Mouse (Mus musculus) E14TG2a.4 (cell line): ENCODE results near the gene Tmod2.
"Not testable (repeated sequence)": the region's sequence is repeated elsewhere in the genome, so short reads cannot be mapped to it uniquely, and the experiment has no call there.

Experiments
- H3K27me3 ChIP-seq: 2 replicates; pipeline ENCODE4 v1.6.1; 2014; ENCODE audit warnings: low read length, control low read depth; ENCODE audit not compliant: insufficient read depth
- H3K36me3 ChIP-seq: 2 replicates; pipeline ENCODE4 v1.6.1; 2014; ENCODE audit warnings: low read length, control low read depth; ENCODE audit not compliant: insufficient read depth
- H3K4me1 ChIP-seq: replicated peaks from 2 replicates; pipeline ENCODE4 v1.6.1; 2014; ENCODE audit warnings: low read depth, low read length, control low read depth
- H3K4me3 ChIP-seq: replicated peaks from 2 replicates; pipeline ENCODE4 v1.5.1; 2014; ENCODE audit warnings: mild to moderate bottlenecking, low read length
- H3K9me3 ChIP-seq: 2 replicates; pipeline ENCODE4 v1.6.1; 2014; ENCODE audit warnings: low read length, control low read depth
- CTCF ChIP-seq: conservative IDR thresholded peaks from 2 replicates; pipeline ENCODE4 v1.5.1; 2014; ENCODE audit warnings: low read length
- NANOG ChIP-seq: IDR thresholded peaks from 2 replicates; pipeline ENCODE4 v1.6.1; 2014; ENCODE audit warnings: borderline replicate concordance, low read length, mixed read lengths
- POU5F1 ChIP-seq: IDR thresholded peaks from 2 replicates; pipeline ENCODE4 v1.6.1; 2014; ENCODE audit warnings: low read length, borderline replicate concordance

Gene Tmod2

GRCm38 (mm10) chr9:75551342-75551741 lies 59.8 kb downstream of the Tmod2 start:
- Histone ChIP-seq H3K4me3 (no peak overlapping the region), H3K27me3 (no peaks in the 10 kb centered on the region), H3K9me3 (no peaks in the 10 kb centered on the region), H3K4me1 (peaks cover 48% of the 10 kb centered on the region), H3K36me3 (no peaks in the 10 kb centered on the region)
- TF ChIP-seq NANOG (no peak), CTCF (no peak), POU5F1 (no peak)

GRCm38 (mm10) chr9:75549010-75549409 lies 62.1 kb downstream of the Tmod2 start:
- Histone ChIP-seq H3K4me3 (no peak overlapping the region), H3K27me3 (no peaks in the 10 kb centered on the region), H3K9me3 (no peaks in the 10 kb centered on the region), H3K4me1 (peaks cover 39% of the 10 kb centered on the region), H3K36me3 (no peaks in the 10 kb centered on the region)
- TF ChIP-seq CTCF (no peak), NANOG (no peak), POU5F1 (no peak)

GRCm38 (mm10) chr9:75546885-75547553 lies 64.1 kb downstream of the Tmod2 start:
- H3K27me3 ChIP-seq, result no peaks in the 10 kb centered on the region
- no peaks in the 10 kb centered on the region for H3K36me3 ChIP-seq
- H3K9me3 ChIP-seq, result no peaks in the 10 kb centered on the region
- TF ChIP-seq NANOG, result no peak
- TF ChIP-seq CTCF, result no peak
- TF ChIP-seq POU5F1, result no peak
- peaks cover 25% of the 10 kb centered on the region for H3K4me1 ChIP-seq
- H3K4me3 ChIP-seq, result no peak overlapping the region

- H3K4me3 ChIP-seq, result no peak overlapping the region
- TF ChIP-seq NANOG (no peak), POU5F1 (no peak), CTCF (no peak)
- H3K27me3 ChIP-seq, result no peaks in the 10 kb centered on the region
- no peaks in the 10 kb centered on the region for H3K36me3 ChIP-seq
- H3K9me3 ChIP-seq, result no peaks in the 10 kb centered on the region
- H3K4me1 ChIP-seq, result peaks cover 26% of the 10 kb centered on the region
Measured at GRCm38 (mm10) chr9:75545514-75545913, 65.6 kb downstream of the Tmod2 start.

- no peaks in the 10 kb centered on the region for H3K27me3 ChIP-seq
- H3K36me3 ChIP-seq, result no peaks in the 10 kb centered on the region
- TF ChIP-seq POU5F1, result no peak
- TF ChIP-seq CTCF, result no peak
- no peak for TF ChIP-seq NANOG
Measured at GRCm38 (mm10) chr9:75541497-75541896, 69.6 kb downstream of the Tmod2 start.

GRCm38 (mm10) chr9:75536422-75536821 lies 74.7 kb downstream of the Tmod2 start:
- no peak overlapping the region for H3K4me3 ChIP-seq
- peaks cover 7% of the 10 kb centered on the region for H3K36me3 ChIP-seq
- no peak for TF ChIP-seq POU5F1
- TF ChIP-seq CTCF, result no peak
- no peak for TF ChIP-seq NANOG
- peaks cover 5% of the 10 kb centered on the region for H3K4me1 ChIP-seq
- peaks cover 8% of the 10 kb centered on the region; the same call in 1 of the 2 replicates for H3K9me3 ChIP-seq
- H3K27me3 ChIP-seq, result no peaks in the 10 kb centered on the region

More at GRCm38 (mm10) chr9:75541497-75541896, 69.6 kb downstream of the Tmod2 start:
- Histone ChIP-seq H3K4me1 (peaks cover 14% of the 10 kb centered on the region), H3K4me3 (no peak overlapping the region), H3K9me3 (no peaks in the 10 kb centered on the region)

GRCm38 (mm10) chr9:75534431-75534962 lies 76.6 kb downstream of the Tmod2 start:
- peaks cover 13% of the 10 kb centered on the region for H3K36me3 ChIP-seq
- TF ChIP-seq NANOG, result no peak
- no peak for TF ChIP-seq POU5F1
- no peak for TF ChIP-seq CTCF
- H3K9me3 ChIP-seq, result peaks cover 8% of the 10 kb centered on the region; the same call in 1 of the 2 replicates
- no peaks in the 10 kb centered on the region for H3K27me3 ChIP-seq
- H3K4me3 ChIP-seq, result no peak overlapping the region
- H3K4me1 ChIP-seq, result no peaks in the 10 kb centered on the region

GRCm38 (mm10) chr9:75532989-75533388 lies 78.1 kb downstream of the Tmod2 start:
- H3K4me3 ChIP-seq, result not testable (repeated sequence)

GRCm38 (mm10) chr9:75532461-75532860 lies 78.7 kb downstream of the Tmod2 start:
- no peak overlapping the region for H3K4me3 ChIP-seq
- H3K4me1 ChIP-seq, result peaks cover 1% of the 10 kb centered on the region; the same call in 1 of the 2 replicates
- TF ChIP-seq POU5F1, result no peak
- no peak for TF ChIP-seq CTCF
- no peak for TF ChIP-seq NANOG
- peaks cover 8% of the 10 kb centered on the region; the same call in 1 of the 2 replicates for H3K9me3 ChIP-seq
- peaks cover 16% of the 10 kb centered on the region for H3K36me3 ChIP-seq
- no peaks in the 10 kb centered on the region for H3K27me3 ChIP-seq

More at GRCm38 (mm10) chr9:75532989-75533388, 78.1 kb downstream of the Tmod2 start:
- not testable (repeated sequence) for H3K4me1 ChIP-seq, H3K27me3 ChIP-seq, H3K9me3 ChIP-seq
- peaks cover 16% of the 10 kb centered on the region for H3K36me3 ChIP-seq
